Mouse (Mus musculus): ENCODE measurements around the gene Noxo1. TPM values are rescaled to one million over a fixed set of nuclear protein-coding genes. Genes with fewer than 3 reads are reported as not detected.

Noxo1 gene
- total RNA-seq (2014; rRNA removed; ENCODE audit: low replicate concordance): 0.50 and 2.2 TPM in 2 replicates
- polyA plus RNA-seq (2015; fragmentation: Nextera tagmentation; extraction: Ambion mirVana): 0.56 and 0.88 TPM in 2 replicates

- DNase-seq (ENCODE audit: low spot score) (peak; percentile 85), ATAC-seq (ENCODE audit: insufficient read depth, low read depth) (peak; percentile 94)
- Histone ChIP-seq H3K9me3 (replicated peaks; ENCODE audit: control insufficient read depth, low read length) (no peaks in the 10 kb centered on the region), H3K4me3 (ENCODE audit: low read depth, low read length) (peak within 1 kb of the TSS; percentile 87), H3K4me2 (ENCODE audit: low read depth, low read length) (peak within 1 kb of the TSS; percentile 73), H3K27me3 (ENCODE audit: control insufficient read depth, insufficient read depth, low read length) (no peaks in the 10 kb centered on the region), H3K4me1 (ENCODE audit: control insufficient read depth, insufficient read depth) (peaks cover 18% of the 10 kb centered on the region), H3K9ac (replicated peaks; ENCODE audit: low read depth, low read length) (peak within 1 kb of the TSS; percentile 83), H3K27ac (ENCODE audit: low read depth) (peak within 1 kb of the TSS; percentile 69), H3K36me3 (replicated peaks; ENCODE audit: control insufficient read depth, insufficient read depth, low read length) (peaks cover 14% of the 10 kb centered on the region)
- WGBS: under 1% methylated on average over 70 of the region's 76 CpGs
- TF ChIP-seq CTCF (IDR thresholded peaks at IDR 0.05; ENCODE audit: low read depth): no peak
- no peak for TF ChIP-seq EP300 (IDR thresholded peaks at IDR 0.05; ENCODE audit: low read depth)
These were observed at the start of gene Noxo1, which contains the start of gene Gfer for GRCm38 (mm10) chr17:24696011-24696697. TSS of gene Noxo1 (plus strand) at chr17:24696234. TSS of gene Gfer (minus strand) at chr17:24696156.

DNA sequence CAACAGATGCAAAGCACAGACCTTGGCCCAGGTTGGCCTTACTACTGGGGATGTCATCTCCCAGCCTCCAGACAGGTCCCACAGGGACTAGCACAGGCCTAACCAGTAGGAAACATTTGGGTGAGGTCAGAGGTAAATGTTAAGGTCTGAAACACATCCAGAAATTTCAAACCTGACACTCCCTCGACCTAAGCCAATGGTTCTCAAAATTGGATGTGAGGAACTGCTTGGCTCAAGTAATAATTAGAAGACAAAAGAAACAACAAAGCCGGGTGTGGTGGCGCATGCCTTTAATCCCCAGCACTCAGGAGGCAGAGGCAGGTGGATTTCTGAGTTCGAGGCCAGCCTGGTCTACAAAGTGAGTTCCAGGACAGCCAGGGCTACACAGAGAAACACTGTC lies 49.7 kb upstream of the Noxo1 start:
- WGBS: 71% methylated on average over 4 of the region's 4 CpGs
- TF ChIP-seq EP300 (IDR thresholded peaks at IDR 0.05; ENCODE audit: low read depth): no peak
- TF ChIP-seq CTCF (IDR thresholded peaks at IDR 0.05; ENCODE audit: low read depth): no peak
- no peaks in the 10 kb centered on the region for H3K9me3 ChIP-seq (replicated peaks; ENCODE audit: control insufficient read depth, low read length)
- H3K27me3 ChIP-seq (ENCODE audit: control insufficient read depth, insufficient read depth, low read length): peaks cover 7% of the 10 kb centered on the region; the same call in 1 of the 2 replicates
- DNase-seq (ENCODE audit: low spot score) (no peak), ATAC-seq (ENCODE audit: insufficient read depth, low read depth) (no peak)
- no peak overlapping the region for H3K4me2 ChIP-seq (ENCODE audit: low read depth, low read length)
- no peak overlapping the region for H3K4me3 ChIP-seq (ENCODE audit: low read depth, low read length)
- peak overlapping the region; percentile 91 for H3K27ac ChIP-seq (ENCODE audit: low read depth)
- H3K9ac ChIP-seq (replicated peaks; ENCODE audit: low read depth, low read length): no peak overlapping the region
- H3K4me1 ChIP-seq (ENCODE audit: control insufficient read depth, insufficient read depth): peaks cover 13% of the 10 kb centered on the region; the same call in 1 of the 2 replicates
- H3K36me3 ChIP-seq (replicated peaks; ENCODE audit: control insufficient read depth, insufficient read depth, low read length): no peaks in the 10 kb centered on the region

GRCm38 (mm10) chr17:24647493-24647892 lies 48.5 kb upstream of the Noxo1 start:
- Histone ChIP-seq H3K27ac (ENCODE audit: low read depth) (peak overlapping the region; percentile 91), H3K4me2 (ENCODE audit: low read depth, low read length) (peak overlapping the region; percentile 97), H3K36me3 (replicated peaks; ENCODE audit: control insufficient read depth, insufficient read depth, low read length) (no peaks in the 10 kb centered on the region), H3K9ac (replicated peaks; ENCODE audit: low read depth, low read length) (peak overlapping the region; percentile 32; the same call in 1 of the 2 replicates), H3K4me3 (ENCODE audit: low read depth, low read length) (peak overlapping the region; percentile 81), H3K4me1 (ENCODE audit: control insufficient read depth, insufficient read depth) (peaks cover 13% of the 10 kb centered on the region; the same call in 1 of the 2 replicates), H3K27me3 (ENCODE audit: control insufficient read depth, insufficient read depth, low read length) (peaks cover 7% of the 10 kb centered on the region; the same call in 1 of the 2 replicates), H3K9me3 (replicated peaks; ENCODE audit: control insufficient read depth, low read length) (no peaks in the 10 kb centered on the region)
- TF ChIP-seq EP300 (IDR thresholded peaks at IDR 0.05; ENCODE audit: low read depth) (no peak), CTCF (IDR thresholded peaks at IDR 0.05; ENCODE audit: low read depth) (no peak)
- WGBS: 68% methylated on average over 11 of the region's 11 CpGs
- ATAC-seq (ENCODE audit: insufficient read depth, low read depth) (no peak), DNase-seq (ENCODE audit: low spot score) (no peak)

GRCm38 (mm10) chr17:24648731-24649377 lies 47.2 kb upstream of the Noxo1 start:
- no peak for ATAC-seq (ENCODE audit: insufficient read depth, low read depth)
- H3K27me3 ChIP-seq (ENCODE audit: control insufficient read depth, insufficient read depth, low read length): peaks cover 7% of the 10 kb centered on the region; the same call in 1 of the 2 replicates
- peak overlapping the region; percentile 83 for H3K9ac ChIP-seq (replicated peaks; ENCODE audit: low read depth, low read length)
- peaks cover 13% of the 10 kb centered on the region; the same call in 1 of the 2 replicates for H3K4me1 ChIP-seq (ENCODE audit: control insufficient read depth, insufficient read depth)
- TF ChIP-seq CTCF (IDR thresholded peaks at IDR 0.05; ENCODE audit: low read depth): no peak
- TF ChIP-seq EP300 (IDR thresholded peaks at IDR 0.05; ENCODE audit: low read depth): no peak
- WGBS: 75% methylated on average over 10 of the region's 10 CpGs
- peak overlapping the region; percentile 81 for H3K4me3 ChIP-seq (ENCODE audit: low read depth, low read length)
- H3K4me2 ChIP-seq (ENCODE audit: low read depth, low read length): peak overlapping the region; percentile 97
- H3K36me3 ChIP-seq (replicated peaks; ENCODE audit: control insufficient read depth, insufficient read depth, low read length): no peaks in the 10 kb centered on the region
- no peak for DNase-seq (ENCODE audit: low spot score)
- peak overlapping the region; percentile 91 for H3K27ac ChIP-seq (ENCODE audit: low read depth)
- no peaks in the 10 kb centered on the region for H3K9me3 ChIP-seq (replicated peaks; ENCODE audit: control insufficient read depth, low read length)

- Histone ChIP-seq H3K9me3 (replicated peaks; ENCODE audit: control insufficient read depth, low read length) (no peaks in the 10 kb centered on the region), H3K4me1 (ENCODE audit: control insufficient read depth, insufficient read depth) (peaks cover 6% of the 10 kb centered on the region; the same call in 1 of the 2 replicates)
These were observed 46.4 kb upstream of the Noxo1 start for GRCm38 (mm10) chr17:24649581-24650069.

More at GRCm38 (mm10) chr17:24649581-24650069, 46.4 kb upstream of the Noxo1 start:
- Histone ChIP-seq H3K27me3 (ENCODE audit: control insufficient read depth, insufficient read depth, low read length) (peaks cover 7% of the 10 kb centered on the region; the same call in 1 of the 2 replicates), H3K27ac (ENCODE audit: low read depth) (peak overlapping the region; percentile 82), H3K36me3 (replicated peaks; ENCODE audit: control insufficient read depth, insufficient read depth, low read length) (no peaks in the 10 kb centered on the region), H3K4me2 (ENCODE audit: low read depth, low read length) (peak overlapping the region; percentile 97), H3K9ac (replicated peaks; ENCODE audit: low read depth, low read length) (peak overlapping the region; percentile 83), H3K4me3 (ENCODE audit: low read depth, low read length) (peak overlapping the region; percentile 81)
- ATAC-seq (ENCODE audit: insufficient read depth, low read depth) (peak; percentile 25), DNase-seq (ENCODE audit: low spot score) (no peak)
- TF ChIP-seq CTCF (IDR thresholded peaks at IDR 0.05; ENCODE audit: low read depth): no peak
- TF ChIP-seq EP300 (IDR thresholded peaks at IDR 0.05; ENCODE audit: low read depth): no peak
- 1% methylated on average over 35 of the region's 35 CpGs for WGBS
